Mouse (Mus musculus) gastrocnemius, adult 8-10 months (tissue): ENCODE data around the gene Gm11273. TPM values are rescaled to one million over a fixed set of nuclear protein-coding genes. Genes with fewer than 3 reads are reported as not detected.
"Not testable (repeated sequence)": the region's sequence is repeated elsewhere in the genome, so short reads cannot be mapped to it uniquely, and the experiment has no call there.

Experiments
- DNase-seq, 2 experiments: peaks; one replicate each; pipeline ENCODE4 v3.0.0; 2022; ENCODE audit warnings: low spot score in 2 of 2
- total RNA-seq, 4 experiments: library from RNA; stranded (reverse); gene quantifications; 2 replicates each; pipeline ENCODE4 v1.2.4; 2022

The Gm11273 gene
- total RNA-seq: 100 to 1,000 TPM in 1 of 4 experiments, 10 to 100 TPM in 3; 74.4 to 112 (median 87.3) TPM

GRCm38 (mm10) chr13:21501182-21501581 is at the start of gene Gm11273:
Gm11273 (minus strand) TSS chr13:21501418.
- not testable (repeated sequence) for DNase-seq

- DNase-seq: no peak
These were observed 49.3 kb upstream of the Gm11273 start for GRCm38 (mm10) chr13:21550416-21551110.

- no peak for DNase-seq
These were observed 48.3 kb upstream of the Gm11273 start for GRCm38 (mm10) chr13:21549487-21549886.

- no peak for DNase-seq
These were observed 41.5 kb upstream of the Gm11273 start, which contains the start of gene Olfr1366 for GRCm38 (mm10) chr13:21542708-21543107. Olfr1366 (minus strand) TSS chr13:21542808.

- DNase-seq: peak; percentile 56 to 78
These were observed 29.6 kb upstream of the Gm11273 start, which contains the start of gene Zkscan8 for GRCm38 (mm10) chr13:21530781-21531201. Zkscan8 (minus strand) TSS chr13:21531120.

GRCm38 (mm10) chr13:21530136-21530535 is 28.9 kb upstream of the Gm11273 start:
- DNase-seq: no peak

- DNase-seq: peak; percentile 51 to 59
These were observed 5.0 kb upstream of the Gm11273 start for GRCm38 (mm10) chr13:21506221-21506649.

- DNase-seq: no peak
These were observed 1.1 kb upstream of the Gm11273 start for GRCm38 (mm10) chr13:21502296-21502695.

GRCm38 (mm10) chr13:21495080-21495479 is 6.1 kb downstream of the Gm11273 start, which contains the start of gene AK157302:
AK157302 (plus strand) TSS chr13:21495223.
- DNase-seq: no peak

GRCm38 (mm10) chr13:21492847-21493246 is 8.4 kb downstream of the Gm11273 start:
- no peak for DNase-seq

GRCm38 (mm10) chr13:21486881-21487280 is 14.3 kb downstream of the Gm11273 start:
- DNase-seq: no peak

GRCm38 (mm10) chr13:21478759-21479670 is 22.2 kb downstream of the Gm11273 start, which contains the start of the genes Zkscan4 and Gm10065:
Zkscan4 (plus strand) TSS chr13:21478907.
Gm10065 (minus strand) TSS chr13:21479441.
- peak; percentile 37 to 38 for DNase-seq

GRCm38 (mm10) chr13:21472427-21472826 is 28.8 kb downstream of the Gm11273 start:
- no peak for DNase-seq

GRCm38 (mm10) chr13:21469097-21469496 is 32.1 kb downstream of the Gm11273 start:
- DNase-seq: no peak

GRCm38 (mm10) chr13:21468061-21469019 is 32.9 kb downstream of the Gm11273 start, which contains the start of gene Nkapl:
Nkapl (minus strand) TSS chr13:21468509.
- DNase-seq: peak; percentile 64 to 71

- DNase-seq: no peak
These were observed 33.9 kb downstream of the Gm11273 start for GRCm38 (mm10) chr13:21467336-21467735.

GRCm38 (mm10) chr13:21462516-21462915 is 38.7 kb downstream of the Gm11273 start:
- not testable (repeated sequence) for DNase-seq

- no peak for DNase-seq
These were observed 44.9 kb downstream of the Gm11273 start for GRCm38 (mm10) chr13:21456347-21456746.

- DNase-seq: no peak
These were observed 47.1 kb downstream of the Gm11273 start for GRCm38 (mm10) chr13:21454133-21454532.

GRCm38 (mm10) chr13:21453449-21453848 is 47.8 kb downstream of the Gm11273 start, which contains the start of gene Zscan26:
Zscan26 (minus strand) TSS chr13:21453730.
- DNase-seq: peak; percentile 66 to 70
